Mouse (Mus musculus): ENCODE results near the gene Map9. TPM values are rescaled to one million over a fixed set of nuclear protein-coding genes. Genes with fewer than 3 reads are reported as not detected.
"Not testable (repeated sequence)": the region's sequence is repeated elsewhere in the genome, so short reads cannot be mapped to it uniquely, and the experiment has no call there.

Map9 gene
- 5.7 and 6.5 TPM in 2 replicates for polyA plus RNA-seq (2016; fragmentation: Nextera tagmentation; extraction: Ambion mirVana)

GRCm38 (mm10) chr3:82357797-82358524 is at the start of gene Map9:
Gene Map9 (plus strand): TSS chr3:82358044.
- H3K4me1 ChIP-seq, result peaks cover 9% of the 10 kb centered on the region
- H3K4me3 ChIP-seq, result peak within 1 kb of the TSS; percentile 95
- under 1% methylated on average over 54 of the region's 54 CpGs for WGBS
- H3K9me3 ChIP-seq (replicated peaks), result no peaks in the 10 kb centered on the region
- peak within 1 kb of the TSS; percentile 82 for H3K27ac ChIP-seq
- H3K27me3 ChIP-seq (ENCODE audit: low read depth, poor library complexity, severe bottlenecking), result no peaks in the 10 kb centered on the region
- 0 out of 2 replicates have a peak, but pooled peaks cover 3% of the 10 kb centered on the region for H3K36me3 ChIP-seq
- peak; percentile 96 for DNase-seq (ENCODE audit: low spot score)

GRCm38 (mm10) chr3:82315728-82316127 is 42.1 kb upstream of the Map9 start:
- H3K27me3 ChIP-seq (ENCODE audit: low read depth, poor library complexity, severe bottlenecking), result no peaks in the 10 kb centered on the region
- WGBS, result 94% methylated on average over 4 of the region's 4 CpGs
- H3K4me3 ChIP-seq, result no peak overlapping the region
- H3K4me1 ChIP-seq, result no peaks in the 10 kb centered on the region
- no peaks in the 10 kb centered on the region for H3K36me3 ChIP-seq
- DNase-seq (ENCODE audit: low spot score), result no peak
- no peak overlapping the region for H3K27ac ChIP-seq
- H3K9me3 ChIP-seq (replicated peaks), result no peaks in the 10 kb centered on the region

- H3K36me3 ChIP-seq; H3K9me3 ChIP-seq (replicated peaks); H3K4me3 ChIP-seq; DNase-seq (ENCODE audit: low spot score); H3K27me3 ChIP-seq (ENCODE audit: low read depth, poor library complexity, severe bottlenecking); H3K27ac ChIP-seq; H3K4me1 ChIP-seq: not testable (repeated sequence)
- WGBS, result 100% methylated on average over 1 of the region's 1 CpGs
Observed at GRCm38 (mm10) chr3:82326736-82327135, 31.1 kb upstream of the Map9 start.

- Histone ChIP-seq H3K4me3 (no peak overlapping the region), H3K36me3 (no peaks in the 10 kb centered on the region), H3K9me3 (replicated peaks) (no peaks in the 10 kb centered on the region), H3K27me3 (ENCODE audit: low read depth, poor library complexity, severe bottlenecking) (no peaks in the 10 kb centered on the region), H3K27ac (no peak overlapping the region), H3K4me1 (0 out of 2 replicates have a peak, but pooled peaks cover 4% of the 10 kb centered on the region)
- WGBS, result 95% methylated on average over 1 of the region's 1 CpGs
- no peak for DNase-seq (ENCODE audit: low spot score)
Observed at GRCm38 (mm10) chr3:82332067-82332466, 25.8 kb upstream of the Map9 start.

GRCm38 (mm10) chr3:82332536-82332935 is 25.3 kb upstream of the Map9 start:
- no peak overlapping the region for H3K27ac ChIP-seq
- 91% methylated on average over 4 of the region's 4 CpGs for WGBS
- DNase-seq (ENCODE audit: low spot score), result no peak

GRCm38 (mm10) chr3:82333128-82333969 is 24.5 kb upstream of the Map9 start:
- Histone ChIP-seq H3K36me3 (no peaks in the 10 kb centered on the region), H3K9me3 (replicated peaks) (no peaks in the 10 kb centered on the region), H3K27ac (peak overlapping the region; percentile 81), H3K27me3 (ENCODE audit: low read depth, poor library complexity, severe bottlenecking) (no peaks in the 10 kb centered on the region), H3K4me3 (peak overlapping the region; percentile 48), H3K4me1 (0 out of 2 replicates have a peak, but pooled peaks cover 4% of the 10 kb centered on the region)
- DNase-seq (ENCODE audit: low spot score), result peak; percentile 65
- 12% methylated on average over 16 of the region's 16 CpGs for WGBS

More at GRCm38 (mm10) chr3:82332536-82332935, 25.3 kb upstream of the Map9 start:
- Histone ChIP-seq H3K4me1 (0 out of 2 replicates have a peak, but pooled peaks cover 4% of the 10 kb centered on the region), H3K27me3 (ENCODE audit: low read depth, poor library complexity, severe bottlenecking) (no peaks in the 10 kb centered on the region), H3K9me3 (replicated peaks) (no peaks in the 10 kb centered on the region), H3K4me3 (no peak overlapping the region), H3K36me3 (no peaks in the 10 kb centered on the region)

GRCm38 (mm10) chr3:82340111-82340510 is 17.7 kb upstream of the Map9 start:
- H3K9me3 ChIP-seq (replicated peaks), result no peaks in the 10 kb centered on the region
- no peaks in the 10 kb centered on the region for H3K27me3 ChIP-seq (ENCODE audit: low read depth, poor library complexity, severe bottlenecking)
- 58% methylated on average over 10 of the region's 10 CpGs for WGBS
- no peak overlapping the region for H3K27ac ChIP-seq
- H3K36me3 ChIP-seq, result no peaks in the 10 kb centered on the region
- no peak overlapping the region for H3K4me3 ChIP-seq
- H3K4me1 ChIP-seq, result peaks cover 6% of the 10 kb centered on the region
- DNase-seq (ENCODE audit: low spot score), result no peak

- H3K27me3 ChIP-seq (ENCODE audit: low read depth, poor library complexity, severe bottlenecking), result no peaks in the 10 kb centered on the region
- no peak overlapping the region for H3K27ac ChIP-seq
- no peaks in the 10 kb centered on the region for H3K9me3 ChIP-seq (replicated peaks)
- no peaks in the 10 kb centered on the region for H3K4me1 ChIP-seq
- H3K36me3 ChIP-seq, result no peaks in the 10 kb centered on the region
- 81% methylated on average over 2 of the region's 2 CpGs for WGBS
- H3K4me3 ChIP-seq, result no peak overlapping the region
- DNase-seq (ENCODE audit: low spot score), result no peak
Observed at GRCm38 (mm10) chr3:82348277-82348860, 9.5 kb upstream of the Map9 start.

GRCm38 (mm10) chr3:82350321-82350720 is 7.5 kb upstream of the Map9 start:
- WGBS, result 42% methylated on average over 2 of the region's 2 CpGs
- no peaks in the 10 kb centered on the region for H3K4me1 ChIP-seq
- no peak for DNase-seq (ENCODE audit: low spot score)
- no peaks in the 10 kb centered on the region for H3K9me3 ChIP-seq (replicated peaks)
- no peak overlapping the region for H3K27ac ChIP-seq
- H3K4me3 ChIP-seq, result no peak overlapping the region
- no peaks in the 10 kb centered on the region for H3K27me3 ChIP-seq (ENCODE audit: low read depth, poor library complexity, severe bottlenecking)
- H3K36me3 ChIP-seq, result no peaks in the 10 kb centered on the region

GRCm38 (mm10) chr3:82357340-82357739 is 504 bp upstream of the Map9 start:
- peak overlapping the region; percentile 82 for H3K27ac ChIP-seq
- 0 out of 2 replicates have a peak, but pooled peaks cover 3% of the 10 kb centered on the region for H3K36me3 ChIP-seq
- 10% methylated on average over 5 of the region's 5 CpGs for WGBS
- no peak for DNase-seq (ENCODE audit: low spot score)
- peak overlapping the region; percentile 95 for H3K4me3 ChIP-seq
- H3K9me3 ChIP-seq (replicated peaks), result no peaks in the 10 kb centered on the region
- peaks cover 9% of the 10 kb centered on the region for H3K4me1 ChIP-seq
- no peaks in the 10 kb centered on the region for H3K27me3 ChIP-seq (ENCODE audit: low read depth, poor library complexity, severe bottlenecking)

GRCm38 (mm10) chr3:82359036-82359435 is 1.2 kb downstream of the Map9 start:
- WGBS, result 82% methylated on average over 8 of the region's 8 CpGs
- DNase-seq (ENCODE audit: low spot score), result no peak
- peak overlapping the region; percentile 95; the same call in 1 of the 2 replicates for H3K4me3 ChIP-seq

GRCm38 (mm10) chr3:82362452-82362851 is 4.6 kb downstream of the Map9 start:
- Histone ChIP-seq H3K27ac (no peak overlapping the region), H3K27me3 (ENCODE audit: low read depth, poor library complexity, severe bottlenecking) (no peaks in the 10 kb centered on the region), H3K9me3 (replicated peaks) (no peaks in the 10 kb centered on the region), H3K36me3 (peaks cover 16% of the 10 kb centered on the region), H3K4me1 (peaks cover 9% of the 10 kb centered on the region), H3K4me3 (no peak overlapping the region)
- 43% methylated on average over 4 of the region's 4 CpGs for WGBS
- no peak for DNase-seq (ENCODE audit: low spot score)

More at GRCm38 (mm10) chr3:82359036-82359435, 1.2 kb downstream of the Map9 start:
- Histone ChIP-seq H3K9me3 (replicated peaks) (no peaks in the 10 kb centered on the region), H3K27ac (no peak overlapping the region), H3K4me1 (peaks cover 9% of the 10 kb centered on the region), H3K27me3 (ENCODE audit: low read depth, poor library complexity, severe bottlenecking) (no peaks in the 10 kb centered on the region), H3K36me3 (peaks cover 9% of the 10 kb centered on the region)
